Mouse (Mus musculus): ENCODE results near the gene Sgsm2.
A peak's percentile ranks its signal among the peaks of the same experiment; 100 is the strongest.
"Not testable (repeated sequence)": the region's sequence is repeated elsewhere in the genome, so short reads cannot be mapped to it uniquely, and the experiment has no call there.

Sgsm2 gene

GRCm38 (mm10) chr11:74829812-74830211 lies 67.0 kb downstream of the Sgsm2 start:
- DNase-seq (ENCODE audit: low spot score in 2 of 2) = peak; percentile 77 to 81

DNA sequence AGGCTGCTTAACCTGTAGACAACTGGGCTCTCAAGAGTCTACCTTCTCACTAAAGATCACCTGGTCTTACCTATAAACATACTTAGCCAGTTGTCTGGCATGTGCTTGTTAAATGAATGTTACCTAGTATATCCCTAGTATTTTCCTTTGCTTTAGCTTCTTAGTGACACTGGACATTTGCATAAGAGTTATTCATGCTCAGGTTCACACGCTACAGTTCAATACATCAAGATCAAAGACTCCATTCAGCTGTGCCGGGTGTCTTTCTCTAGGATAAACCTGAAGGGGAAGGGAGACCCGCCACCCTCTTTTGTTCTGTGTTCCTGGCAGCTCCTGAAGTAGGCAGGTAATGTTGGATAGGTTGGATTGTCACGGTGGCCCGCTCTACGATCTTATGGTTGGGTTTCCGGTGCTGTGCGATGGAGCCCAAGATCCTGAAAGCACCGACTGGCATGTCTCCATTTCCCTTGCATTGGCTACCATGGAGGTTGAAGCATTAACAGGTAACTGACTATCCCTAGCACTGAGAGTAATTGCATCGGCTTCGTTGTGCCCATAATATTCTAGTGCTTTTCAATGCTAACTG lies 67.8 kb downstream of the Sgsm2 start:
- DNase-seq (ENCODE audit: low spot score in 2 of 2) = no peak

DNA sequence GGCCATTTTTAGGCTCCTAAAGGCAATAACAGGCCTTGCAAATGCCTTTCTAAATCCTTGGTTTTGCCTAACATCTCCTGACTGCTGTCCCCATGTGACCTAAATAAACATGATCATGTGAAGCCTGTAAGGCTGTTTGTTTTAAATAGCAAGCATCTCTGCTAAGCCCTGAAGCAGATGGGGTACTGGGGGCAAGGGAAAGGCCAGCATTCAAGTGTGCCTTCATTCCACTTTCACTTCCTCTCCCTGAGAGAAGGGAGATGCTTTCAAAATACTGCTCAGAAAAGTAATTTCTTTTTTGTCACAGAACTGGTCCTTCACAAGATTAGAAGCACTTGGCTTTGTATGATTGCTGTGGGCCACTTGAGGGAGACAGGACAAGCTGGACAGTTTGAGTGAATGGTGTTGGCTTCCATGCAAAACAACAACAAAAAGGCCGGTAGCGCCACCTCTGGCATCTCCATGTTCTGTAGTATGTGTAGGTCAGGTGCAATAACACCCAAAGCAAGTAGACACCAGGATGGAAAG lies 68.4 kb downstream of the Sgsm2 start:
- DNase-seq (ENCODE audit: low spot score in 2 of 2) = no peak

DNA sequence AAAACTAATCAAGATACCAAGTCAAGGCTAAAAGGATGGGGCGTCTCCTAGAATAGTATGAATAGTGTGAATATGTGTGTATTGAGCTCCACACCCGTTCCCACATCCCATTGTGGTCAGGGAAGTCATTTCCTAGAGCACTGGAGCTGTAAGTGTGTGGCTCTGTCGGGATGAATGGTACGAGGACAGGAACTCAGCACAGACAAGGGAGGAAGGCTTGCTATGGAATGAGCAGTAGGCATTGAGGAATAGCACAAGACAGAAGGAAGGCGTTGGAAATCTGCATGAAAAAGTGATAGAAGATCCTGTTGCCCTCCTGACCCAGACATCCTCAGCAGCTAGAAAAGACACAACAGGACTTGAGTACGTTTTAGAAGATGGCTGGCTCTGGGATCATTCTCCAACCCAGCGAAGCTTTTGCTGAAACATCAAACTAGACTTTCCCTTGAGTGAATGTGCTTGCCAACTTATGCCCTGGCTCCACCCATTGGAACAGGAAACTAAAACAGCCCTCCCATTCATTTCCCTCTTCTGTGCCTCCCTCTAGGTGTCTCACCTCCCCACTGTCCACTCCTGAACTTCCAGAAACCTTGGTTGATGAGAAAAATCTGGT lies 69.0 kb downstream of the Sgsm2 start:
- DNase-seq (ENCODE audit: low spot score in 2 of 2) = no peak

- DNase-seq (ENCODE audit: low spot score in 2 of 2) = no peak
These were observed 70.2 kb downstream of the Sgsm2 start for GRCm38 (mm10) chr11:74826702-74827101.

GRCm38 (mm10) chr11:74826151-74826550 lies 70.7 kb downstream of the Sgsm2 start:
- DNase-seq (ENCODE audit: low spot score in 2 of 2) = no peak

DNA sequence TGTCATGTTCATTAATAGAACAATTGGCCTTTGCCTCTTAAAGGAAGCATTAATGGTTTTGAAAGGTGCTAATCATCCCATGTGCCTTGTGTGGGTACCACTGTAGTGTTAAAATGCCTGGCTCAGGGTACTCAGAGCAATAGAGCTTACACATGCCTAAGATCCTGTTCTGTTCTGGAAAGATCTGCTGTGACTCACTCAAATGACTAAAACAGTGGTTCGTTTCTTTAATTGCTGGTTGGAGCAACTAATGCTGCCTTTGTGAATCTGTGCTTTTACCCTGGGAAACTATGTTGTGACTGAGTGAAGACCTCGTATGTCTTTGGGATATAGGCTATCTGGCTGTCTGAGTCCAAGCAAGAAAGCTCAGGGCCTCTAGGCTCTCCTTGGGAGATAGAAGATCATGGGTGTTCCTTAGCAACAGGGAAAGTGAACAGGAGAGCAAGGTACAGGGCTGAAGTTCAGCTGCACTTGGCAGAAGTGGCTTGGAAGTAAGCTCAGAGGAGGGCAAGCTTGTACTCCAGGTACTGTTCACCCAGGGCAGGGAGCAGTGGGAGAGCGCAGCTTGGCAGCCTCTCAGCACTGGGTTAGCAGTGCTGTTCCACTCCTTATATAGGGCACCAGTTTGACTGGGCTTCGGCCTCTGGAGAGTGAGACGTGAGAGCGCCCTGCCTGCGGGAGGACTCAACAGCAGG lies 74.0 kb downstream of the Sgsm2 start:
- DNase-seq (ENCODE audit: low spot score in 2 of 2) = no peak

- no peak for DNase-seq (ENCODE audit: low spot score in 2 of 2)
These were observed 75.4 kb downstream of the Sgsm2 start for GRCm38 (mm10) chr11:74821463-74821862.

DNA sequence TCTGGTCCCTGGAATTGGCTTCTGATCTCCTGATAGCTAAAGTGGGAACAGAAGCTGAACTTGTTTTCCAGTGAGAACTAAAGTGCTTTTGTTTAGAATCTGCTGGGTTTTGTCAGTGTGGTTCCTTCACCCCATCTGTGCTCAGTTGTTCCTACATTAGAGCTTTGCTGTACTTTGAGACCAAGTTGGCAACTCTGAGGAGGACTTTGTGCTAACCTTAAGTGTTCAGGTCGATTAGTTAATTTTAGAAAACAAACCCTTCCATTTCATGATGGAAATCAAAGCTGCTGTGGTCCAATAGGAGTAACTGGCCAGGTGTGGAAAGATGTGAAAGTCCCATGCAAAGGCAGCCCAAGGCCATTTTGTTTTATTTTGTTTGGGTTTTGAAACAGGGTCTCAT lies 75.9 kb downstream of the Sgsm2 start:
- DNase-seq (ENCODE audit: low spot score in 2 of 2) = no peak

DNA sequence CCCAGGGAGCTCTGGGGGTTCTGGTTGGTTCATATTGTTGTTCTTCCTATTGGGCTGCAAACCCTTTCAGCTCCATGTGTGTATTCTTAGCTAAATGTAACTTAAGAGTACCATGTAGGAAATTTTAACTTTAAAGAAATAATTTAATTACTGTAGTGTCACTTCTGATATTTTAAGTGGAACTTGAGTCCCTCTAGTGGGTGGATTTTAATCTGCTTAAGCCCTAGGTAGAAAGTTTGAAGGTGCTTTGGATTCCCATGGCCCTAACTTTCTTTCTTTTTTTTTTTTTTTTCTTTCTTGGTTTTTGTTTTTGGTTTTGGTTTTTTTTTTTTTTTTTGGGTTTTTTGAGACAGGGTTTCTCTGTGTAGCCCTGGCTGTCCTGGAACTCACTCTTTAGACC lies 81.1 kb downstream of the Sgsm2 start:
- no peak for DNase-seq (ENCODE audit: low spot score in 2 of 2)

- no peak for DNase-seq (ENCODE audit: low spot score in 2 of 2)
These were observed 85.3 kb downstream of the Sgsm2 start for GRCm38 (mm10) chr11:74811538-74811937.

- not testable (repeated sequence) for DNase-seq (ENCODE audit: low spot score in 2 of 2)
These were observed 85.8 kb downstream of the Sgsm2 start for GRCm38 (mm10) chr11:74811027-74811426.

DNA sequence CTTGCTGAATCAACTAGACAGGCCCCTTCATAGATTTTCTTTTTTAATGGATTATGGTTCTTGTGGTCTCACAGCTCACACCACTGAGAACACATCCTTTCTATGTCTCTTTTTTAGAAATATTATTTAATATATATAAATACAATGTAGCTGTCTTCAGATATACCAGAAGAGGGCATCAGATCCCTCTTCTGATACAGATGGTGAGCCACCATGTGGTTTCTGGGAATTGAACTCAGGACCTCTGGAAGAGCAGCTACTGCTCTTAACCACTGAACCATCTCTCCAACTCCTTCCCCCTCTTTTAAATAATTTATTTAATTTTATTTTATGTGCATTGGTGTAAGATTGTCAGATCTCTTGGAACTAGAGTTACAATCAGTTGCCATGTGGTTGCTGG lies 86.7 kb downstream of the Sgsm2 start:
- no peak for DNase-seq (ENCODE audit: low spot score in 2 of 2)

GRCm38 (mm10) chr11:74808251-74808853 lies 88.5 kb downstream of the Sgsm2 start:
- DNase-seq (ENCODE audit: low spot score in 2 of 2) = no peak

- no peak for DNase-seq (ENCODE audit: low spot score in 2 of 2)
These were observed 89.5 kb downstream of the Sgsm2 start for GRCm38 (mm10) chr11:74807246-74807882.

DNA sequence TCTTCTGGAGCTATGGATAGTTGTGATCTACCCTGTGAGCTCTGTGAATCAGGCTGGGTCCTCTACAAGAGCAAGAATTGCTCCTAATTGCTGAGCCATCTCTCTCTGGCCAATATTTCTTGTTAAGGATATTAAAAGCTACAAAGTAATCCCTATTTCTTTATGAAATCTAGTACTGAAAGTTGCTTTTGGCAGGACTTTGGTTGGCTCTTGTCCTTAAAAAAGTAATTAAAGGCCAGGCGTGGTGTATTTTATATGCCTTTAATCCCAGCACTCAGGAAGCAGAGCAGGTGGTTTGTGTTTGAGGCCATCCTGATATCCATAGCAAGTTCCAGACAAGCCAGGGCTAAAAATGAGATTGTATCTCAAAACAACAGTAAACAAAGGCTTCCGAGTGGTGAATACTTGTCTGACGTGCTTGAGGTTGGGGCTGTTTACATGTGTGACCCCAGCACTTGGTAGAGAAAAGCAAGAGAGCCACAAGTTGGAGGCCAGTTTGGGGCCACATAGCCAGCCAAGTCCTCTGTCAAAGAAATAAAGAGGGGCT lies 92.7 kb downstream of the Sgsm2 start:
- no peak for DNase-seq (ENCODE audit: low spot score in 2 of 2)

DNA sequence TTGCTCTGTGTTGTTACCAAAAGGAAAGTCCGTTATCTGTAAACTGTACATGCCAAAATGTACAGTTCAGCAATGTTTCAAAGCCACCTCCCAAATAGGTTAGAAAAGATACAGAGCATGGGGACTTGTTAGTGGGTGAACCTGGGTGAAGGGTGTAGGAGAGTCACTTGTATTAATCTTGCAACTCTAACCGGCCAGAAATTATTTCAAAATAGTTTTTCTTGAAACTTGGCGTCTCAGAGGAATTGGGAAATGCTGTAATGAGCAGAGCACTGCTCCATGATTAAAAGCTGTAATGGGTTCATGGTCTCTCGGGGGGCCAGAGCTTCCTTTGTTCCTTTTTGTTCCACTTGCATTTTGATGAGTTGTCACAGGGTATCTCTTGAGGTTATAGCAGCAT lies 96.2 kb downstream of the Sgsm2 start:
- no peak for DNase-seq (ENCODE audit: low spot score in 2 of 2)
